Mouse (Mus musculus) megakaryocyte progenitor cell, adult 5-6 weeks (primary cell): ENCODE measurements around the gene Kif13a. TPM values are rescaled to one million over a fixed set of nuclear protein-coding genes. Genes with fewer than 3 reads are reported as not detected.

Source experiments
- ATAC-seq: replicated peaks from 2 replicates; pipeline ENCODE4 v1.8.0; 2016; ENCODE audit warnings: mild to moderate bottlenecking, moderate TSS enrichment, inconsistent platforms; ENCODE audit not compliant: poor library complexity
- total RNA-seq, 2 experiments: library from RNA; stranded (forward) in 1 of 2; stranded (reverse) in 1 of 2; fragments of 157-497, 149-512 nt in 1 of 2; fragments of 200-1000 nt in 1 of 2; gene quantifications; 2 replicates each; pipeline versions ENCODE4 v1.2.3 to v1.2.4; 2015 to 2017

Gene Kif13a
- total RNA-seq, 2 experiments from 2014 or later, result 20.9 to 31.1 TPM

GRCm38 (mm10) chr13:46842185-46842584 is 87.5 kb downstream of the Kif13a start:
- no peak for ATAC-seq

- no peak for ATAC-seq
These were observed 88.0 kb downstream of the Kif13a start for GRCm38 (mm10) chr13:46841668-46842067.

- ATAC-seq, result no peak
These were observed 89.0 kb downstream of the Kif13a start for GRCm38 (mm10) chr13:46840676-46841075.

- no peak for ATAC-seq
These were observed 90.4 kb downstream of the Kif13a start for GRCm38 (mm10) chr13:46839236-46839635.

GRCm38 (mm10) chr13:46838551-46838950 is 91.1 kb downstream of the Kif13a start:
- ATAC-seq, result peak; percentile 82

- ATAC-seq, result no peak
These were observed 94.3 kb downstream of the Kif13a start for GRCm38 (mm10) chr13:46835351-46835750.

- ATAC-seq, result no peak
These were observed 94.9 kb downstream of the Kif13a start for GRCm38 (mm10) chr13:46834805-46835204.

- no peak for ATAC-seq
These were observed 96.1 kb downstream of the Kif13a start for GRCm38 (mm10) chr13:46833586-46833985.

- ATAC-seq, result peak; percentile 54; the same call in 1 of the 2 replicates
These were observed 96.7 kb downstream of the Kif13a start for GRCm38 (mm10) chr13:46832956-46833355.

- no peak for ATAC-seq
These were observed 106.4 kb downstream of the Kif13a start for GRCm38 (mm10) chr13:46823271-46823670.

GRCm38 (mm10) chr13:46822200-46822599 is 107.5 kb downstream of the Kif13a start:
- ATAC-seq, result peak; percentile 80

- ATAC-seq, result peak; percentile 82
These were observed 109.9 kb downstream of the Kif13a start for GRCm38 (mm10) chr13:46819729-46820223.

GRCm38 (mm10) chr13:46819202-46819728 is 110.4 kb downstream of the Kif13a start:
- ATAC-seq, result no peak

- no peak for ATAC-seq
These were observed 111.3 kb downstream of the Kif13a start for GRCm38 (mm10) chr13:46818374-46818773.

GRCm38 (mm10) chr13:46812648-46813184 is 117.0 kb downstream of the Kif13a start:
- no peak for ATAC-seq

GRCm38 (mm10) chr13:46811696-46812095 is 118.0 kb downstream of the Kif13a start:
- no peak for ATAC-seq

GRCm38 (mm10) chr13:46810613-46811012 is 119.1 kb downstream of the Kif13a start:
- ATAC-seq, result no peak

- ATAC-seq, result peak; percentile 98
These were observed 119.6 kb downstream of the Kif13a start for GRCm38 (mm10) chr13:46810098-46810497.

GRCm38 (mm10) chr13:46807901-46808300 is 121.8 kb downstream of the Kif13a start:
- ATAC-seq, result no peak

GRCm38 (mm10) chr13:46801196-46801595 is 128.5 kb downstream of the Kif13a start:
- no peak for ATAC-seq

- ATAC-seq, result peak; percentile 90
These were observed 131.5 kb downstream of the Kif13a start for GRCm38 (mm10) chr13:46798156-46798555.

GRCm38 (mm10) chr13:46796381-46796780 is 133.3 kb downstream of the Kif13a start:
- ATAC-seq, result no peak

- peak; percentile 44; the same call in 1 of the 2 replicates for ATAC-seq
These were observed 135.8 kb downstream of the Kif13a start for GRCm38 (mm10) chr13:46793824-46794223.
